Mouse (Mus musculus): ENCODE measurements around the gene Atp13a4. TPM values are rescaled to one million over a fixed set of nuclear protein-coding genes. Genes with fewer than 3 reads are reported as not detected.

The Atp13a4 gene
- polyA plus RNA-seq, 1 experiment from 2014 or later = 0.22 TPM

GRCm38 (mm10) chr16:29480396-29480795, 64.3 kb downstream of the Atp13a4 start:
- DNase-seq (ENCODE audit: low spot score) = no peak

- no peak for DNase-seq (ENCODE audit: low spot score)
Measured at GRCm38 (mm10) chr16:29463798-29464197, 80.9 kb downstream of the Atp13a4 start.

DNA sequence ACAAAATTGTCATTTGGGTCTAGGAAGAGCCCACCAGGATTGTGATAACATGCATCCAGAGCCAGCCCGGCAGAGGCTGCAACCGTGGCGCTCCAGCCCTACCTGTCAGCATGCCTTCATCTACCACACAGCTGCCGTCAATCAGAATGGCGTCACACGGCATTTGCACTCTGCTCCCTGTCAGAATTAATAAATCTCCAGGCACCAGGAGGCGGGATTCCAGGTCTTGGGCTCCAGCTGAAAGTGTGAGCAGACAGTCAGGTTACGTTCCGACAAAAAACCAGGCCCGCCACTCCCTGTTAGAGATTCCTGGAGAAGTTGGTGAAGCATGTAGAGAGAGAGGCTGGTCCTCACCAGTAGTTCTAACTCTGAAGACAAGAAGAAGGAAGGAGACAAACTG, 85.3 kb downstream of the Atp13a4 start:
- DNase-seq (ENCODE audit: low spot score) = no peak

GRCm38 (mm10) chr16:29456851-29457250, 87.8 kb downstream of the Atp13a4 start:
- DNase-seq (ENCODE audit: low spot score) = no peak

- no peak for DNase-seq (ENCODE audit: low spot score)
Measured at GRCm38 (mm10) chr16:29453282-29453681, 91.4 kb downstream of the Atp13a4 start.

GRCm38 (mm10) chr16:29451706-29452105, 93.0 kb downstream of the Atp13a4 start:
- DNase-seq (ENCODE audit: low spot score) = peak; percentile 5

GRCm38 (mm10) chr16:29442126-29442525, 102.5 kb downstream of the Atp13a4 start:
- DNase-seq (ENCODE audit: low spot score) = no peak

DNA sequence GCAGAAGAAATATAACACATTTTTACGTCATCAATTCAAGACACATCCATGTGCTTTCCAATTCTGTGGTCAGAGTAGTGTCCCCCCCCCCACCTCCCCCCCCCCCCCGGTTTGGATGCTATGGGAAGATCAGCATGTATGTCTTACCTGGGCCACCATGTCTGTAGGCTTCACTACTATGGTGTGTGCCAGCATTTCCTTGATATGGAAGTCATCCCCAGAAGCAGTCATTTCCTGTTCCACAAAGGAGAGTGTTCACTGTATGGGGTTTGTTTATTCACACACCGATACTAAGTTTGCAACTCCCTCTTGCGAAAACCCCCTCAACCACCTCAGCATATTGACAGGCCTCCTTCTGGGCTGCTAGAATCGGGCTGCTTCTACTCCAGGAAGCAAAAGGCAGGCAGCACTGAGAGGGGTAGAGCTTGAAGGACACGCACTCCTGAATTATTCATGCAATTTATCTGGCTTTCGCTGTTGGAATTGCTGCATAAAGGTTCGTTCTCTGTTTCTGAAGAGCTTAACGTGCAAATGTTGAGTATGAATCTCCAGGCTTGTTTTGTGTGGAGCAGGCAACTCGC, 103.2 kb downstream of the Atp13a4 start:
- no peak for DNase-seq (ENCODE audit: low spot score)

DNA sequence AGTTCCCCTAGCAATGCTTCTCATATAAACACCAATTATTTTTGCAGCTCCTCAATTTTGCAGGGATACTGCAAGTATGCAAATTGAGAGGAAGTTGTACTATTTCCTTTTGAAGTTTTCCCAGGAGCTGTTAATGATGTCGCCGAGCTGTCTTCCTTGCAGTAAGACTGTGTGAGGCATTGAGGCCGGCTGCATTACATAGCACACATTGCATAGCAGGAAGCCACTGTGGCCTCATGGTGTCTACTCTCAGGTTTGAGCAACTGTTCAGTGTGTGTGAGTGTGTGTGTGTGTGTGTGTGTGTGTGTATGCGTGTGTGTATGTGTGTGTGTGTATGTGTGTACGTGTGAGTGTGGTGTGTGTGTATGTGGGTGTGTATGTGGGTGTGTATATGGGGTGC, 106.6 kb downstream of the Atp13a4 start:
- no peak for DNase-seq (ENCODE audit: low spot score)

DNA sequence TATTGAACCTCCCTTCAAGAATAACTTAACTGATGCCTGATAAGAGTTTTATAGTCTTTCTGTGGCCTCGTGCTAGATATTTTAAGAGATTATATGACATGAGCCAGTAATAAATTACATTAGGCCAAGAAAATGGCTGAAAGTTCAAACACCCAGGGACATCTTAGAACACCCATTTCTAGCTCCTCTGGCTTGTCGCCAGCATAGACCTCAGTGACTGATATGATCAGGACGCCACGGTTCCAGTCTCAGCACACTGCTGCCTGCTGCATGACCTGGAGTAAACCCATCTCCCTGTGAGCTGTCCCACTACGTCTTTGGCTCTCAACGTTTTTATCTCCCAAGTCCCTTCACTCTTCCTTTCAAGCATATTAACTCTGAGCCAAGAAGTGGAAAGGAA, 108.9 kb downstream of the Atp13a4 start:
- DNase-seq (ENCODE audit: low spot score) = no peak

DNA sequence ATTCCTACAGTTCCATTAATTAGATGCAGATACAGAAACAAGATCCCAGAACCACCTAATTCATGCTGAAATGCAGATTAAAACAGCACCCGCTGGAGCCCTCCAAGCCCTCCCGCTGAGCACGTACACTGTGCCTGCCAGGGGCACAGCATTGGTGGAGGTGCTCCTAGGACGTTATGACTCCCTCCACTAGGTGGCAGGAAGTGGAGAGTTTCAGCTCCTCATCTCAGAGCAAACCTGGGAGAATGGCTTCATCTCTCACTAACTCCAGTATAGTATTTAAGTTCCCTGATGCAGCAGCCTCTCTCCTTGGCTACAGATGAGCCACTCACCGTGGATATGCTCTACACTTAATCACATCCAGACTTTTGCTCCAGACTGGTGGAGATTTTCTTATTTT, 110.0 kb downstream of the Atp13a4 start:
- peak; percentile 40 for DNase-seq (ENCODE audit: low spot score)

DNA sequence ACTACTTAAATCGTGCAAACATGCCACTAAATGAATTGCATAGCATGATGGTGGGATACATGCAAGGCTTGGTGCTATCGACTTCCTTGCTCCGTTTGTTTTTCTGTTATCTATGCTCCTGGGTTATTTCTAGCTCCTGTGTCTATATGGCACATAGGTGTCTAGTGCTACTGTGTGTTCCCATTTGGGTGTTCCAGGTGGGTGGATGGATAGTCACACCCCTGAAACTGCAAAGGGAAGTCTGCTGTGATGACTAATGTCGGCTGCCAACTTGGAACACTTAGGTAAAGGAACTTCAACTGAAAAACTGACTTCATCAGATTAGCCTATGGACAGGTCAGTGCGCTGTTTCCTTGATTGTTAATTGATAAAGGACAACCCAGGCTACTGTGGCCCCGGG, 129.8 kb downstream of the Atp13a4 start:
- DNase-seq (ENCODE audit: low spot score) = no peak

GRCm38 (mm10) chr16:29407319-29407718, 137.3 kb downstream of the Atp13a4 start:
- DNase-seq (ENCODE audit: low spot score) = no peak

DNA sequence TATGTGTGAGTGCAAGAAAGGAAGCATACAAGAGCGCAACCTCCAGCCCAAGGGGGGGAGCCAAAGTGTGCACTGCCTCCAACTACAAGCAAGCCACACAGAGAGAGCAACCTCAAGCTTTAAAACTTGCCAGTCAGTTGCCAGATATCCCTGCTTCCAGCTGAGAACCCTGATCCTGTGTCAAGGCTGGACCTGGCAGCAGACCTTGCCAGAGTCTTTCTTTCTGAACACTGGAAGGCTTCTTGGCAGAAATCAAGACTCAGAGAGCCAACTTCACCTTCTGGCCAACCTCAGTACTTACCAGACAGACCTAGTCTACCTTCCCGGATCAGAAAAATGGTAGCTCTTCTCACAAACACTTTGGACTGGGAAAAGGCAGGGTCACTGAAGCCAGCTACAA, 145.6 kb downstream of the Atp13a4 start:
- no peak for DNase-seq (ENCODE audit: low spot score)

DNA sequence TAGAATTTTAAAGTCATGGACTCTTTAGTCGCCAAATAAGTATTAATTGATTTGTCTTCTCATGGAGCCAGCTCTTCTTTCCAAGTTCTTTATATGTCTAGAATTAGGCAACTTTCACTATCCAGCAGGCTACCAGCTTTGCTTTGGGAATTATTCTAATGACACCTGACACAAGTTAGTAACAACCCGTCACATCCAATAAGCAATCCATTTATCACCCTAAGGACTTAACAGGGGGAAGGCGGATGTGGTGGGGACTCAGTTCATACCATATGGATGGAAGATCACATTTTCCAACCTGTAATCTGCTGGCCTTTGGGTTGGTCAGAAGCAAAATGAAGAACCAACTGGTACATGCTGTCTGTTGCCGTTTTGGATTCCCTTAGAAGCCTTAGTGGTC, 159.9 kb downstream of the Atp13a4 start:
- DNase-seq (ENCODE audit: low spot score) = no peak

GRCm38 (mm10) chr16:29378458-29378857, 166.2 kb downstream of the Atp13a4 start, which contains the start of gene Atp13a5:
Gene Atp13a5 (minus strand): TSS chr16:29378732.
- no peak for DNase-seq (ENCODE audit: low spot score)

GRCm38 (mm10) chr16:29374636-29375035, 170.0 kb downstream of the Atp13a4 start:
- DNase-seq (ENCODE audit: low spot score) = no peak

Other genes with a start within 250 kb of the Atp13a4 start
- gene Atp13a5, start 166.1 kb downstream of the Atp13a4 start, polyA plus RNA-seq (2015; fragmentation: Nextera tagmentation; extraction: Ambion mirVana) = not detected in 2 replicates
- gene Opa1, start 34.5 kb upstream of the Atp13a4 start, polyA plus RNA-seq (2015; fragmentation: Nextera tagmentation; extraction: Ambion mirVana) = 26.8 and 28.3 TPM in 2 replicates

All from thymus, postnatal 0 days (tissue).